Mouse (Mus musculus): ENCODE measurements around the gene Fam81a. TPM values are rescaled to one million over a fixed set of nuclear protein-coding genes. Genes with fewer than 3 reads are reported as not detected.

Fam81a gene
- total RNA-seq, 1 experiment from 2014 or later: not detected

Other genes starting within 250 kb of the Fam81a start
- 150 and 154 TPM in 2 replicates for gene Bnip2, start 153.1 kb downstream of the Fam81a start, total RNA-seq (2017)
- 144 and 187 TPM in 2 replicates for gene Gtf2a2, start 130.0 kb downstream of the Fam81a start, total RNA-seq (2017)
- gene Gcnt3, start 104.5 kb downstream of the Fam81a start, total RNA-seq (2017): 0.12 TPM in 1 of 2 replicates, not detected in the other
- gene Myo1e, start 64.8 kb upstream of the Fam81a start, total RNA-seq (2017): 81.3 and 95.9 TPM in 2 replicates

Data from neutrophil, adult 5-6 weeks (primary cell).